Mouse (Mus musculus): Measurements from ENCODE around the gene Gm9964. TPM values are rescaled to one million over a fixed set of nuclear protein-coding genes. Genes with fewer than 3 reads are reported as not detected.
"Not testable (repeated sequence)": the region's sequence is repeated elsewhere in the genome, so short reads cannot be mapped to it uniquely, and the experiment has no call there.

The Gm9964 gene
- polyA plus RNA-seq, 1 experiment from 2014 or later = not detected

DNA sequence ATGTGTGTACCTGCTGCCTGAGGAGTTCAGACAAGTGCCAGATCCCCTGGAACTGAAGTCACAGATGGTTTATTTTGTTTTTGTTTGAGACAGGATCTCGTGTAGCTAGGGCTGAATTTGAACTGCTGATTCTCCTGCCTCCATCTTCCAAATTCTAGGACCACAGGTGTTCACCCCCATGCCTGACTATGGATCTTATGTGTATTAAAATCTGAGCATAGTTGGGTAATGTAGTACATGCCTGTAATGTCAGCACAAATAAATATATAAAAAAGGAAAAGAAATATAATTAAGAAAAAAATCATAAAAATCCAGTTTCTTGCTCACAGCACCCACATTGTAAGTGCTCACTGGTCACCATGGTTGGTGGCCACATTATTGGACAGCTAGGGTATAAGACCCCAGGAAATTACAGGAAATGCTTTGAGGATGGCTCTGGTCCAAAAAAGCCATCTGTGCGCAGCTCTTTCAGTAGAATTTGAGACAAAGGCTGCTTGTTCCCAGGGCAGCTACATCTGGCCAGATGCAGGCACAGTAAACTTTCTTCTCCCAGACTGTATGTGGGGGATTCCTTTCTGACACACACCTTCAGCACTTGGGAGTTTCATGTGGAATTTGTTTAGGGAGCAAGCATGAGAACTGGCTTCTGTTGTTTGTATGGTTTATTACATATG, 16.8 kb downstream of the Gm9964 start:
- Histone ChIP-seq H3K4me1 (replicated peaks; ENCODE audit: control insufficient read depth, insufficient read depth, low read length) (no peaks in the 10 kb centered on the region), H3K27ac (ENCODE audit: low read depth, low read length) (no peak overlapping the region), H3K4me3 (ENCODE audit: low read depth, low read length) (no peak overlapping the region), H3K4me2 (no peak overlapping the region), H3K9ac (ENCODE audit: low read depth, low read length) (no peak overlapping the region), H3K27me3 (replicated peaks; ENCODE audit: control insufficient read depth, insufficient read depth, low read length) (no peaks in the 10 kb centered on the region), H3K36me3 (ENCODE audit: control insufficient read depth, insufficient read depth, low read length) (no peaks in the 10 kb centered on the region), H3K9me3 (ENCODE audit: control insufficient read depth, low read length) (no peaks in the 10 kb centered on the region; the same call in 1 of the 2 replicates)
- ATAC-seq (replicated peaks; ENCODE audit: low FRiP score) (no peak), DNase-seq (ENCODE audit: low spot score) (no peak)
- 69% methylated on average over 2 of the region's 2 CpGs for WGBS

DNA sequence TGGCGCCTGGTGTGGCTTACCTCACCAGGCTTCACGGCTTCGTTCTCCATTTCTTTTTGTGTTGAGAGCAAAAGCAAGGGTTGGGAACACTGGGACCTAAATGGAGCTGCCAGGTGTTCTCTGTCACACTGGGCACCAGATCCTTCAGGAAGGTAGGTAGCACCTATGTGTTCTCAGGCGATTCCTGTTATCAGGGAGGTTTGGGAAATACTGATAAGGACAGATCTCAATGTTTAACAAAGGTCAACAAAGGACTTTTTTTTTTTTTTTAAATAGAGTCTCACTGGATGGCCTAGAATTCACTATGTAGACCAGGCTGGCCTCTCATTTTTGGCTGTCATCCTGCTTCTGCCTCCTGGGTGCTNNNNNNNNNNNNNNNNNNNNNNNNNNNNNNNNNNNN, 22.9 kb downstream of the Gm9964 start:
- Histone ChIP-seq H3K9me3 (ENCODE audit: control insufficient read depth, low read length) (no peaks in the 10 kb centered on the region), H3K9ac (ENCODE audit: low read depth, low read length) (no peak overlapping the region), H3K4me1 (replicated peaks; ENCODE audit: control insufficient read depth, insufficient read depth, low read length) (no peaks in the 10 kb centered on the region), H3K4me3 (ENCODE audit: low read depth, low read length) (no peak overlapping the region), H3K27ac (ENCODE audit: low read depth, low read length) (no peak overlapping the region), H3K36me3 (ENCODE audit: control insufficient read depth, insufficient read depth, low read length) (no peaks in the 10 kb centered on the region), H3K27me3 (replicated peaks; ENCODE audit: control insufficient read depth, insufficient read depth, low read length) (no peaks in the 10 kb centered on the region), H3K4me2 (no peak overlapping the region)
- WGBS = 48% methylated on average over 4 of the region's 4 CpGs
- DNase-seq (ENCODE audit: low spot score) (no peak), ATAC-seq (replicated peaks; ENCODE audit: low FRiP score) (no peak)

DNA sequence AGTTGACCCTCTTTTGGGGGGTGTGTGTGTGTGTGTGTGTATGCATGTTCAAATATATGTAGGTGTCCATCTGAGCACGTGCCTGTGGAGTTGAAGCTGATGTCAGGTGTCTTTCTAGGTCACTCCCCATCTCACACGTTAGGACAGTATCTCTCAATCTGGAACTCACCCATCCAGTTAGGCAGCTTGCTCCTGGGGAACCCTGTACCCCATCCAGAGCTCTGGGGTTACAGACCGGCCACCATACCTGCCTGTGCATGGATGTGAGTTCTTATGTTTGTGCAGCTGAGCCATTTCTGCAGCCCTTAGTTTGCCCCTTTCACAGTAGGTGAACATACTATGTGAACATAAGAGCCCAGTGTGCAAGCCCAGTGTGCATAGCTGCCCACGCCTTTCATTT, 23.7 kb downstream of the Gm9964 start:
- Histone ChIP-seq H3K9me3 (ENCODE audit: control insufficient read depth, low read length) (no peaks in the 10 kb centered on the region), H3K4me1 (replicated peaks; ENCODE audit: control insufficient read depth, insufficient read depth, low read length) (no peaks in the 10 kb centered on the region), H3K36me3 (ENCODE audit: control insufficient read depth, insufficient read depth, low read length) (no peaks in the 10 kb centered on the region), H3K27ac (ENCODE audit: low read depth, low read length) (no peak overlapping the region), H3K4me2 (no peak overlapping the region), H3K27me3 (replicated peaks; ENCODE audit: control insufficient read depth, insufficient read depth, low read length) (no peaks in the 10 kb centered on the region), H3K4me3 (ENCODE audit: low read depth, low read length) (no peak overlapping the region), H3K9ac (ENCODE audit: low read depth, low read length) (no peak overlapping the region)
- DNase-seq (ENCODE audit: low spot score) (no peak), ATAC-seq (replicated peaks; ENCODE audit: low FRiP score) (no peak)
- WGBS = 65% methylated on average over 4 of the region's 4 CpGs

DNA sequence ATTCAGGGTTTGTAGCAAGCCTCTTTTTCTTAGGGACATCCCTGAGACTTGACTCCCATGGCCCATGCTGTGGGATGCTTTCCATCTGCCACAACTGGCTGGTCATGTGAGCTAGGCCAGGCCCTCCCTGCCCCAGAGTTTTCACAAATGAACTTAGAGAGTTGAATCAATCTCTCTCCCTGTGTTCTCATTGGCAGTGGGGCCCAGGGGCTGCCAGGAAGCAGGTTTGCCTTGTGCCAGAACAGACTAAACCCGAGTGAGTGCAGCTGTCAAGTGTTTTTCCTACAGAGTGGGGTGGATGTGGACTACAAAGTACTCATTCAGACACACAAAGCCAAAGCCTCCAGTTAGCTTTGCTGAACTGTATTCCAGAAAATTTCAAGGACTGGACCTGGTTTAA, 29.5 kb downstream of the Gm9964 start:
- DNase-seq (ENCODE audit: low spot score) = no peak
- no peaks in the 10 kb centered on the region for H3K9me3 ChIP-seq (ENCODE audit: control insufficient read depth, low read length)
- WGBS = 35% methylated on average over 1 of the region's 1 CpGs
- no peak overlapping the region for H3K4me3 ChIP-seq (ENCODE audit: low read depth, low read length)
- no peaks in the 10 kb centered on the region for H3K27me3 ChIP-seq (replicated peaks; ENCODE audit: control insufficient read depth, insufficient read depth, low read length)
- no peak overlapping the region for H3K4me2 ChIP-seq
- no peak overlapping the region for H3K9ac ChIP-seq (ENCODE audit: low read depth, low read length)
- H3K36me3 ChIP-seq (ENCODE audit: control insufficient read depth, insufficient read depth, low read length) = no peaks in the 10 kb centered on the region
- no peak overlapping the region for H3K27ac ChIP-seq (ENCODE audit: low read depth, low read length)
- ATAC-seq (replicated peaks; ENCODE audit: low FRiP score) = no peak
- no peaks in the 10 kb centered on the region for H3K4me1 ChIP-seq (replicated peaks; ENCODE audit: control insufficient read depth, insufficient read depth, low read length)

DNA sequence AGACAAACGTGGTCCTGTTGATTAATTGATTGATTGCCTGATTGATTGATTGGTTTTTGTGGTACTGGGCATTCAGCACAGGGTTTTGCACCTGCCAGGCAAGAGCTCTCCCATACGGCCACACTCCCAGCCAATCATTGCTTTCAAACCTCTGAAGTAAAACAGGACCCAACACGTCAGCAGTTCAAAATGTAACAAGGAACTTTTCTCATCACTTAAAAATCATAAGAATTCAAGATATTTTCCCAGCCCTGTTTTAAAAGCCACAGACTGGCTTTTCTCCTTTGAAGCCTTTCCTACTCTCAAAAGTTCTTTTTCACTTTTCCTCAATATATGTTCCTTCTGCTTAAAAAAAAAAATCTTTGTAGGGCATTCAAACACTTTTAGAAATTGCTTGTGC, 32.3 kb downstream of the Gm9964 start:
- ATAC-seq (replicated peaks; ENCODE audit: low FRiP score) = no peak
- Histone ChIP-seq H3K36me3 (ENCODE audit: control insufficient read depth, insufficient read depth, low read length) (no peaks in the 10 kb centered on the region), H3K27me3 (replicated peaks; ENCODE audit: control insufficient read depth, insufficient read depth, low read length) (no peaks in the 10 kb centered on the region), H3K4me2 (no peak overlapping the region), H3K9me3 (ENCODE audit: control insufficient read depth, low read length) (no peaks in the 10 kb centered on the region), H3K9ac (ENCODE audit: low read depth, low read length) (no peak overlapping the region), H3K4me1 (replicated peaks; ENCODE audit: control insufficient read depth, insufficient read depth, low read length) (no peaks in the 10 kb centered on the region), H3K27ac (ENCODE audit: low read depth, low read length) (no peak overlapping the region), H3K4me3 (ENCODE audit: low read depth, low read length) (no peak overlapping the region)
- WGBS = 44% methylated on average over 3 of the region's 3 CpGs
- no peak for DNase-seq (ENCODE audit: low spot score)

DNA sequence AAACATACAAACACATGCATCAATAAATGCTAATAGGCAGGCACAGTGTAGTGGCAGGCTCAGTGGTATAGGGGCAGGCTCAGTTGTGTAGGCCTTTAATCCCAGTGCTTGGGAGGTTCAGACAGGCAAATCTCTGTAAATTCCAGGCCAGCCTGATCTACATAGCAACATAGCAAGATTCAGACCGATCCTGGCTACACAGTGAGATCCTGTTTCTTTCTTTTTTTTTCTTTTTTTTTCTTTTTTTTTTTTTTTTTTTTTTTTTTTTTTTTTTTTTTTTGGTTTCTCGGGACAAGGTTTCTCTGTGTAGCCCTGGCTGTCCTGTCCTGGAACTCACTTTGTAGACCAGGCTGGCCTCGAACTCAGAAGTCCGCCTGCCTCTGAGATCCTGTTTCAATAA, 36.6 kb downstream of the Gm9964 start:
- WGBS = 78% methylated on average over 4 of the region's 4 CpGs
- H3K27me3 ChIP-seq (replicated peaks; ENCODE audit: control insufficient read depth, insufficient read depth, low read length); H3K9me3 ChIP-seq (ENCODE audit: control insufficient read depth, low read length); H3K36me3 ChIP-seq (ENCODE audit: control insufficient read depth, insufficient read depth, low read length); H3K4me1 ChIP-seq (replicated peaks; ENCODE audit: control insufficient read depth, insufficient read depth, low read length); H3K4me2 ChIP-seq; DNase-seq (ENCODE audit: low spot score); ATAC-seq (replicated peaks; ENCODE audit: low FRiP score); H3K4me3 ChIP-seq (ENCODE audit: low read depth, low read length); H3K9ac ChIP-seq (ENCODE audit: low read depth, low read length); H3K27ac ChIP-seq (ENCODE audit: low read depth, low read length): not testable (repeated sequence)

- DNase-seq (ENCODE audit: low spot score) (no peak), ATAC-seq (replicated peaks; ENCODE audit: low FRiP score) (no peak)
- Histone ChIP-seq H3K27me3 (replicated peaks; ENCODE audit: control insufficient read depth, insufficient read depth, low read length) (no peaks in the 10 kb centered on the region), H3K27ac (ENCODE audit: low read depth, low read length) (no peak overlapping the region), H3K4me3 (ENCODE audit: low read depth, low read length) (no peak overlapping the region), H3K9me3 (ENCODE audit: control insufficient read depth, low read length) (no peaks in the 10 kb centered on the region), H3K9ac (ENCODE audit: low read depth, low read length) (no peak overlapping the region), H3K36me3 (ENCODE audit: control insufficient read depth, insufficient read depth, low read length) (no peaks in the 10 kb centered on the region), H3K4me1 (replicated peaks; ENCODE audit: control insufficient read depth, insufficient read depth, low read length) (no peaks in the 10 kb centered on the region; the same call in 1 of the 2 replicates), H3K4me2 (no peak overlapping the region)
- 63% methylated on average over 6 of the region's 6 CpGs for WGBS
Measured at GRCm38 (mm10) chr11:79258738-79259137, 38.0 kb downstream of the Gm9964 start.

DNA sequence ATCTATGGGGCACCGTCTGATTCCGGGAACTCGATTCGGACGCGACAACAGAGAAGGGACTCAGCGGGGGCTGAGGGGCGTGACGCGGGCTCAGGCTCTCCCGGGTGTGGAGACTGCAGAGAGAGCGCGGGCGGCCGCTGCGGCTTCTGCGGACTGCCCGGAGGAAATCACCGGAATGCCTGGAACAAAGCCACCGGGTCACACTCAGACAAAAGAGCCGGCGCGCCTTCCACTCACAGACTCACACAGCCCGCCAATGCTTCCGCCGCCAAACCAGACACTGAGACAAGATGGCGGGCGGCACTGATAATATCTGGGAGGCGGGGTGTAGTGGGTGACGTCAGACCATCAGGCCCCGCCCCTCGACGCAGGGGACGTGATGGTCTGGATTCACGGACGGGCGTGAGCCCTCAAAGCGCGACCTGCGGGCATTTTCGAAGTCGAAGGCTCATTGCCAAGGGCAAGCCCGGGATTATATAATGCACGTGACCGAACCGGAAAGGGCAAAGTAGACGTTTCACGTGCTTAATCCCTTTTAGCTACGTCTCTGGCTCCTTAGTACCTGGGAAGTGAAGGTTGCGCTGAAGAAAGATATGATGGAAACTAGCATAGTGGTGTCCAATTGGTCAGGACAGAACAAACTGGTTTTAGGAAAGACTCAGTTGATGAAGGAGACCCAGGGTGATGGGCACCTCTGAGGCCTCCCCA, 42.2 kb downstream of the Gm9964 start, which contains the start of gene Wsb1:
Wsb1 (minus strand) TSS at position 281 of the 708 bp plus-strand sequence.
- DNase-seq (ENCODE audit: low spot score) = peak; percentile 90
- peak within 1 kb of the TSS; percentile 97 for H3K4me2 ChIP-seq
- H3K4me1 ChIP-seq (replicated peaks; ENCODE audit: control insufficient read depth, insufficient read depth, low read length) = peaks cover 4% of the 10 kb centered on the region
- ATAC-seq (replicated peaks; ENCODE audit: low FRiP score) = peak; percentile 90
- peak within 1 kb of the TSS; percentile 81 for H3K27ac ChIP-seq (ENCODE audit: low read depth, low read length)
- peaks cover 5% of the 10 kb centered on the region; the same call in 1 of the 2 replicates for H3K36me3 ChIP-seq (ENCODE audit: control insufficient read depth, insufficient read depth, low read length)
- no peaks in the 10 kb centered on the region for H3K27me3 ChIP-seq (replicated peaks; ENCODE audit: control insufficient read depth, insufficient read depth, low read length)
- H3K4me3 ChIP-seq (ENCODE audit: low read depth, low read length) = peak within 1 kb of the TSS; percentile 93
- WGBS = 2% methylated on average over 50 of the region's 50 CpGs
- no peaks in the 10 kb centered on the region for H3K9me3 ChIP-seq (ENCODE audit: control insufficient read depth, low read length)
- peak within 1 kb of the TSS; percentile 95 for H3K9ac ChIP-seq (ENCODE audit: low read depth, low read length)
